Mouse (Mus musculus) lung, postnatal 0 days (tissue): Measurements from ENCODE around the gene Samd4b.

Source experiments
- CTCF ChIP-seq: IDR thresholded peaks from 2 replicates; pipeline ENCODE4 v1.5.1; 2016; ENCODE audit warnings: antibody characterized with exemption, mild to moderate bottlenecking
- EP300 ChIP-seq: IDR thresholded peaks from 2 replicates; pipeline ENCODE4 v1.6.1; 2016; ENCODE audit warnings: antibody characterized with exemption, mild to moderate bottlenecking, control low read depth

DNA sequence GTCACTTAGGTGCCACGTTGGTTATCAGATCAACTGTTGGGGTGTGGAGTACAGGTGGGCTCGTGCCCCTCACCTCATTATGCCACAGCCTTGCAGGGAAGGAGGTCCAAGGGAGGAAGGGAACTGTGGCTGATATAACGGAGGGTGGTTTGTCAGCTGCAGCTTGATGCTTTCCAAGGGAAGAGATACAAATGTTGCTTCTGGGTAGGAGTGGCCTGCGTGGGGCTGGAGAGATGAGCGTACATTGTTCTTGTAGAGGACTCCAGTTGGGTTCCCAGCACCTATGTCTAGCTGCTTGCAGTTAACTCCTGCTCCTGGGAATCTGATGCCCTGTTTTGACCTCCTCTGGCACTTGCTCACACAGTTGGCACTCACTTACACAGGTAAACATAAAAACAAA is 5.2 kb upstream of the Samd4b start:
- TF ChIP-seq CTCF, result no peak
- no peak for TF ChIP-seq EP300
